Mouse (Mus musculus) neural tube, embryonic 13.5 days (tissue): ENCODE measurements around the gene Fam189a1. TPM values are rescaled to one million over a fixed set of nuclear protein-coding genes. Genes with fewer than 3 reads are reported as not detected.

Source experiments
- ATAC-seq: fragments of 200-750 bp; cut with Nextera tagmentation; 2 replicates; pipeline ENCODE4 v1.8.0; 2017; ENCODE audit warnings: low read depth, mild to moderate bottlenecking, moderate TSS enrichment, moderate library complexity
- H3K27ac ChIP-seq: fragments of 300-500 bp; sonication (generic); replicated peaks from 2 replicates; pipeline ENCODE4 v1.5.1; 2015; ENCODE audit warnings: moderate library complexity, mild to moderate bottlenecking, inconsistent platforms
- H3K27me3 ChIP-seq: fragments of 300-500 bp; sonication (generic); 2 replicates; pipeline ENCODE4 v1.6.1; 2015; ENCODE audit warnings: mild to moderate bottlenecking, inconsistent platforms
- H3K36me3 ChIP-seq: fragments of 300-500 bp; sonication (generic); 2 replicates; pipeline ENCODE4 v1.6.1; 2015; ENCODE audit warnings: mild to moderate bottlenecking, inconsistent platforms
- H3K4me1 ChIP-seq: fragments of 300-500 bp; sonication (generic); replicated peaks from 2 replicates; pipeline ENCODE4 v1.6.1; 2015; ENCODE audit warnings: inconsistent platforms
- H3K4me2 ChIP-seq: fragments of 300-500 bp; sonication (generic); 2 replicates; pipeline ENCODE4 v1.6.1; 2015; ENCODE audit warnings: inconsistent platforms, mild to moderate bottlenecking, moderate library complexity
- H3K4me3 ChIP-seq: fragments of 300-500 bp; sonication (generic); 2 replicates; pipeline ENCODE4 v1.5.1; 2015; ENCODE audit warnings: mild to moderate bottlenecking, inconsistent platforms
- H3K9ac ChIP-seq: fragments of 300-500 bp; sonication (generic); 2 replicates; pipeline ENCODE4 v1.6.1; 2015; ENCODE audit warnings: moderate library complexity, mild to moderate bottlenecking, inconsistent platforms
- H3K9me3 ChIP-seq: fragments of 300-500 bp; sonication (generic); 2 replicates; pipeline ENCODE4 v1.6.1; 2016; ENCODE audit warnings: inconsistent platforms
- WGBS: fragments of 180-500 bp; shearing (Covaris S2); methylation state at CpG from one replicate; pipeline ENCODE4 v1.1.7; 2015; 5-methylcytosine and 5-hydroxymethylcytosine counted together
- polyA plus RNA-seq: library from polyadenylated mRNA; unstranded; fragments of >200 nt; fragmentation: Nextera tagmentation; extraction: Ambion mirVana; gene quantifications from 2 replicates; pipeline ENCODE4 v1.2.1, GENCODE M21; 2015

Gene Fam189a1
- polyA plus RNA-seq, 1 experiment from 2014 or later, result 10.8 TPM

DNA sequence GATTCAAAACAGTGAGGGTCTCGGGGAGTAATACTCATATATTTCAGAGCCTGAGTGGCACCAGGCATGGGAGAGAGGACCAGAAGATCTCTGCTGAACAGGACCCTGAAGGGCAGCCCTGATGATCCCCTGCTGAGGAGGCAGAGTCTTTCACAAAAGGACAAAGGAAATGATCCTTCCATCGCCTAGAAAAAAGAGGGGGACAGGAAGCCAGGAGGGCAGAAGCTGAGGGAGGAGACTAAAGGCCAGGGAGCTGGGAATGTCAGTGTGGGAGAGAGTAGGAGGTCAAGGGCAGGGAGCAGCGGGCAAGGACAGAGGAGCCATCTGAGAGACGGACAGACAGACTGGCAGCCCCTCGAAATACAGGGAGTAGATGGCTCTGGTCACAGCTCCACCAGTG, 91.7 kb downstream of the Fam189a1 start:
- H3K4me3 ChIP-seq, result no peak overlapping the region
- no peaks in the 10 kb centered on the region for H3K9me3 ChIP-seq
- no peaks in the 10 kb centered on the region for H3K27me3 ChIP-seq
- no peak overlapping the region for H3K9ac ChIP-seq
- H3K4me2 ChIP-seq, result no peak overlapping the region
- no peak overlapping the region for H3K27ac ChIP-seq
- no peak for ATAC-seq
- no peaks in the 10 kb centered on the region for H3K36me3 ChIP-seq
- H3K4me1 ChIP-seq, result peaks cover 12% of the 10 kb centered on the region
- WGBS, result 21% methylated on average over 5 of the region's 5 CpGs

DNA sequence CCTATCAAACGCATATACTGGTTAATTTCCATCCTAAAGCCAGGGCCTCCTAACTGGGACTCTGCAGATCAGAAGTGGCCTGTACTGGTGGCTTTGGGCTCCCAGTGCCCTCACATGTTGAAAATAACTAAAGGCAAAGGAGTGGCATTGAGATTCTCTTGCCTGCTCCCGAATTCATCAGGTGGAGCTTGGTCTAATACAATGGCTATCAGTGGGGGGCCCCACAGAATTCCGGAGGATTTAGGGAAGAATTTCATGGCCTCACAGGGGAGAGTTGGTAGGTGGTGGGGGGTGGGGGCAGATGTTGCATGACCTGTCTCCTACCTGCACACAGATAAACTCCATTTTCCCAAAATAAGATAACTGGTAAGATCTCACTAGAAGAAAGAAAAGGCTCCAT, 92.3 kb downstream of the Fam189a1 start:
- Histone ChIP-seq H3K4me2 (no peak overlapping the region), H3K4me1 (peaks cover 12% of the 10 kb centered on the region), H3K27me3 (no peaks in the 10 kb centered on the region), H3K36me3 (no peaks in the 10 kb centered on the region), H3K27ac (no peak overlapping the region), H3K4me3 (no peak overlapping the region), H3K9me3 (no peaks in the 10 kb centered on the region), H3K9ac (no peak overlapping the region)
- ATAC-seq, result no peak
- 11% methylated on average over 3 of the region's 3 CpGs for WGBS

DNA sequence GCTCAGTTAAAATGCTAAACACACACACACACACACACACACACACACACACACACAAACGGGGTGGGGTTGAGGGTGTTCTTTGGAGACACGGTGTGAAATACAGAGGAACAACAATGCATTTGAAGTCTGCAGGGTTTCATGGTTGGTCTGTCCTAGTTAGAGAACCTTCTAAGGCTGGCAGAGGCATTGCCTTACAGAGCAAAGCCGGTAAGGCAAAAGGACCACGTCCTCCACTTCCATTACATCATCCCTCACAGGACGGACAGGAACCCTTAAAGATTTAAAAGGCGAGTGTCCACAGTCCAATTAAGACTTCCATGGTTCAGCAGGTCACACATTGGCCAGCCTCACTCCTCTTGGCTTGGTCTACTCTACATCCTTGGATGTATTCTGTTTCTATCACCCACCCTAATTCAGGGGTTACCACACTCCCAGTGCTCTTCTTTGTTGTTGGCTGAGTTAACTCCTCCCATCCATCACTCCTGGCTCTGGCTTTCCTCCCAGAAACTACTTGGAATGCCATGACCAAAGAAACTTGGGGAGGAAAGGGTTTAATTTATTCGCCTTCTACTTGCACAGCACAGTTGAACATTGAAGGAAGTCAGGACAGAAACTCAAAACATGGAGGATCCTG, 96.1 kb downstream of the Fam189a1 start:
- Histone ChIP-seq H3K4me2 (no peak overlapping the region), H3K9me3 (no peaks in the 10 kb centered on the region), H3K36me3 (no peaks in the 10 kb centered on the region), H3K9ac (no peak overlapping the region), H3K27me3 (no peaks in the 10 kb centered on the region), H3K27ac (no peak overlapping the region), H3K4me1 (peaks cover 11% of the 10 kb centered on the region), H3K4me3 (no peak overlapping the region)
- 74% methylated on average over 7 of the region's 7 CpGs for WGBS
- peak; percentile 78 for ATAC-seq

DNA sequence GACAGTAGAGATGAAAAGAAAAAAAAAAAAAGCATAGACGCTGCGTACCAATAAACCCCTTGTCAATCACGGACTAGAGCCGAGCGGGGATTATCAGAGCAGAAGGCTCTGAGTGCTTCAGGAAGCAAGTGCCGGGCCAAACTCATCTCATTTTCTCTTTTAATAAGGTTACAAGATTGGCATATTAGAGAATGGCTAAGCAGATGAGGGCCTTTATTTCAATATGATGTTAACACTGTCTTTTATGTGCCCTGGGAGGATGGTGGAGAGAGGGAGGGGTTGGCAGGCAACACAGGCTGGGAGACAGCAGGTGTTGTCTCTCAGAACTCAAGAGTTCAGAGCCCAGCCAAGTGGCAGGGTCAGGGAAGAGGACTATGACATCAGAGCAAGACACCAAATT, 99.5 kb downstream of the Fam189a1 start:
- no peak overlapping the region for H3K9ac ChIP-seq
- WGBS, result 76% methylated on average over 6 of the region's 6 CpGs
- 0 out of 2 replicates have a peak, but pooled peaks cover 4% of the 10 kb centered on the region for H3K4me1 ChIP-seq
- H3K27ac ChIP-seq, result no peak overlapping the region
- H3K36me3 ChIP-seq, result no peaks in the 10 kb centered on the region
- H3K4me2 ChIP-seq, result no peak overlapping the region
- H3K4me3 ChIP-seq, result no peak overlapping the region
- no peak for ATAC-seq
- H3K9me3 ChIP-seq, result no peaks in the 10 kb centered on the region
- no peaks in the 10 kb centered on the region for H3K27me3 ChIP-seq

DNA sequence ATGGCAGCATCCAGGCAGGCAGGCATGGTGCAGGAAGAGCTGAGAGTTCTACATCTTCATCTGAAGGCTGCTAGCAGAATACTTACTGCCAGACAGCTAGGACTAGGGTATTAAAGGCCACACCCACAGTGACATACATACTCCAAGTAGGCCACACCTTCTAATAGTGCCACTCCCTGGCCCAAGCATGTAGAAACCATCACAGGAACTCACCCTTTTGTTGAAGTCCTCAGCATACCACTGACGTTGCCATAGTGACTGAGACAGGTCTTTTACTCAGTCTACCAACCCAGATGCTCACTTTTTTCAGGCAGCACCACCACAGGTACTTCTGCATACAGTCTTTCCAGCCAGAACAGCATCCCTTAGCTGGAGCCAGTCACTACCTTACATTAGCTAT, 104.4 kb downstream of the Fam189a1 start:
- Histone ChIP-seq H3K36me3 (no peaks in the 10 kb centered on the region), H3K4me3 (no peak overlapping the region), H3K9me3 (no peaks in the 10 kb centered on the region), H3K27me3 (no peaks in the 10 kb centered on the region), H3K27ac (no peak overlapping the region), H3K4me2 (no peak overlapping the region), H3K4me1 (peaks cover 30% of the 10 kb centered on the region), H3K9ac (no peak overlapping the region)
- ATAC-seq, result no peak
- 76% methylated on average over 1 of the region's 1 CpGs for WGBS

DNA sequence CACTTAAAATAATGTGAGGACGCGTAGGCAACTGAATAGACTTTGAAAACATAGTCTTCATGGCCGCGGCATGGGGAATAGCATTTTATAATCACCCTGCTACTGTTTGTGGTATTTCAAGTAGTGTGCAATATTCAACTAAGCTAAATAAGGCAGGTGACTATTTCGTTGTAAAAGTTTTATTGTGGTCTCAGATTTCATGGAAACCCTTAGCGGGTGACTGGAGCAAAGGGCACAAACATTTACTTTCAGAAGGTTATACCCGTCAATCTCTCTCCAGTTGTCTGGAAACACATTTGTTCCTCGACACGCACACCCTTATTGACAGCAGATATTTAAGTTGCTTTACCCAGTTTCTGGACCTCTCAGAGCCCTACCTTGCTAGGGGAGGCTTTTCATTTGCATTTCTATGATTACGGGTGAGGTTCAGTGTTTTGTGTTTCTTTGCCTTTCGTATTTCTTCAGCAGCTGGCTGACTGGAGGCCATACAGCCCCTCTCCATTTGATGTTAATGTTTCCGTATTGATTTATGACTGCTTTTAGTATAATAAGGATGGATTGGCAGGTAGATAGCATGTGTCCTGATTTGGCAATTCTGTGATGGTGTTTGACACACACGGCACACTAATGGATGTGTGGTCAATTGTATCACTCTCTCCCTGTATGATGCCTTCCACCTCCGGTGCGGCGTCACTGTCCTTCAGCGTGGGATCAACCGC, 107.0 kb downstream of the Fam189a1 start:
- WGBS, result 76% methylated on average over 18 of the region's 18 CpGs
- Histone ChIP-seq H3K27ac (0 out of 2 replicates have a peak overlapping the region, but pooled peaks have one; percentile 14), H3K4me3 (no peak overlapping the region), H3K27me3 (no peaks in the 10 kb centered on the region), H3K36me3 (no peaks in the 10 kb centered on the region), H3K9me3 (no peaks in the 10 kb centered on the region), H3K9ac (no peak overlapping the region), H3K4me2 (no peak overlapping the region), H3K4me1 (peaks cover 43% of the 10 kb centered on the region)
- no peak for ATAC-seq

DNA sequence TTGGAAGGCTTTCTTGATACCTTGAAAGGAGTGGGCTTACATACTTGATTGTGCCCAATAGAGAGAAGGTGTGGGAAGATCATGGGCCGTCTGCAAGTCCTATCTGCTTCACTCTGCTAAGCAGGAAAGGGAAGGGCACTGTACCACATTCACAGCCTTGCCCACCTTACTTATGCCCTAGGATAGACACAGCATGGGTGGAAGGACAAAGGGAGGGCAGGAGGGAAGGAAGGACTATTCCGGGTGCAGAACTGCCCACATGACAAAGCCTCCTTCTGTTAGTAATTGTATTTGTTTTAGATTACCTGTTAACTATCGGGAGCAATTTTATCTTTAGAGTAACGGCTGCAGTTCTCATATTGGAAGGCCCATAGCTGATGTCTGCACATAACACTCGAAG, 108.7 kb downstream of the Fam189a1 start:
- ATAC-seq, result no peak
- Histone ChIP-seq H3K9me3 (no peaks in the 10 kb centered on the region), H3K36me3 (no peaks in the 10 kb centered on the region), H3K9ac (no peak overlapping the region), H3K4me2 (no peak overlapping the region), H3K4me1 (peaks cover 50% of the 10 kb centered on the region), H3K4me3 (no peak overlapping the region), H3K27me3 (no peaks in the 10 kb centered on the region), H3K27ac (no peak overlapping the region; the same call in 1 of the 2 replicates)
- WGBS, result 74% methylated on average over 5 of the region's 5 CpGs

DNA sequence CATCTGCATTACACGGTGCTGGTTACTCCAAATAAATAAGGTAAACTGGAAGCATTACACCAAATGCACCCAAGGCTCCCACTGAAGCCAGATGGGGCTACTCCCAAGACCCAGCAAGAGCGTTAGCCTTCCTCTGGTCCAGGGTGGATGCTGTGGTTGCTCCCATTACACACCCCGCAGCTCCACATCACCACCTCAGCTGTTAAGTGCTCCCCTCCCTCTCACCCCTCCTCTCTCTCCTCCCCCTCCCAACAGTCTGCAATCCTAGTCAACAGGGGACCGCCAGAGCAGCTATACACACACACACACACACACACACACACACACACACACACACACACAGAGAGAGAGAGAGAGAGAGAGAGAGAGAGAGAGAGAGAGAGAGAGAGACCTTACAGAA, 109.7 kb downstream of the Fam189a1 start:
- Histone ChIP-seq H3K27me3 (no peaks in the 10 kb centered on the region), H3K9ac (no peak overlapping the region), H3K9me3 (no peaks in the 10 kb centered on the region), H3K27ac (no peak overlapping the region), H3K4me1 (peaks cover 50% of the 10 kb centered on the region), H3K4me2 (no peak overlapping the region), H3K4me3 (no peak overlapping the region), H3K36me3 (no peaks in the 10 kb centered on the region)
- ATAC-seq, result peak; percentile 55
- WGBS, result 30% methylated on average over 4 of the region's 4 CpGs

DNA sequence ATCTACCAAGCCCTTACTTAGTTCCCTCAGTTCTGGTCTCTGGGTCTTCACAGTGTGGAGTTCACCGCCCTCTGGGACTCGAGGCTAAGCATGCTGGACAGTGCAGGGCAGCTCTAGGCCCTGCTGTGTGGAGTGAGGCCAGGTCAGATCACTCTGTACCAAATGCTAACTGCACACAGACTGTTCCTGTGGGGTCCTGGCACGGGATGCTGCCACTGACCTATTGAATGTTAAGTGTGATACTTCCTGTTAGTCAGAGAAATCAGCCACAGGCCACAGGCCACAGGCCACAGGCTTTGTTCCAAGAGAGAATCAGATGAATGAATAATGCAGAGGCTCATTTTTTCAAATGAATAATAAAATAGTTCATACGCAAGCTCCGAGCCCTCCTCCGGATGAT, 112.1 kb downstream of the Fam189a1 start:
- Histone ChIP-seq H3K4me2 (no peak overlapping the region), H3K27me3 (no peaks in the 10 kb centered on the region), H3K27ac (no peak overlapping the region), H3K36me3 (no peaks in the 10 kb centered on the region), H3K4me1 (peaks cover 43% of the 10 kb centered on the region), H3K9me3 (no peaks in the 10 kb centered on the region), H3K4me3 (no peak overlapping the region), H3K9ac (no peak overlapping the region)
- ATAC-seq, result no peak
- 63% methylated on average over 6 of the region's 6 CpGs for WGBS

DNA sequence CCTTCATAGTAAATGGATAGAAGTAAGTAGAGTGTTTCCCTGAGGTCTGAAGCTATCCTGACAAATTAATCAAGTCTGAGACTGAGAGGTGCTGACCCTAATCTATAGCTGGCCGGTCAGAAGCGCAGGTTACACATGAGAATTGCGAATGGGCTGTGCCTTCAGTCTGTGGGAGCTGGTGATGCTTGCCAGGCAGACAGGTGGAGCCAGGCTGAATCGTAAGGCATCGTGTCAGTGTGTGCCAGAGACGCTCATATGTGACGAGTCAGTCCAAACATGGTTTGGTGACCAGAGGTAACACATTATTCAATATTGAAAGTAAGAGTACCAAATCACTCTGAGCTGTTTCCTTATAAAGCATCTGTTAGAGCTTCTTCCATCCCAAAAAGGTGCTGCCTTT, 115.3 kb downstream of the Fam189a1 start:
- peaks cover 16% of the 10 kb centered on the region for H3K4me1 ChIP-seq
- ATAC-seq, result no peak
- no peak overlapping the region for H3K4me2 ChIP-seq
- H3K27ac ChIP-seq, result no peak overlapping the region
- H3K27me3 ChIP-seq, result no peaks in the 10 kb centered on the region
- no peak overlapping the region for H3K4me3 ChIP-seq
- no peaks in the 10 kb centered on the region for H3K36me3 ChIP-seq
- H3K9me3 ChIP-seq, result no peaks in the 10 kb centered on the region
- WGBS, result 91% methylated on average over 7 of the region's 7 CpGs
- H3K9ac ChIP-seq, result no peak overlapping the region

DNA sequence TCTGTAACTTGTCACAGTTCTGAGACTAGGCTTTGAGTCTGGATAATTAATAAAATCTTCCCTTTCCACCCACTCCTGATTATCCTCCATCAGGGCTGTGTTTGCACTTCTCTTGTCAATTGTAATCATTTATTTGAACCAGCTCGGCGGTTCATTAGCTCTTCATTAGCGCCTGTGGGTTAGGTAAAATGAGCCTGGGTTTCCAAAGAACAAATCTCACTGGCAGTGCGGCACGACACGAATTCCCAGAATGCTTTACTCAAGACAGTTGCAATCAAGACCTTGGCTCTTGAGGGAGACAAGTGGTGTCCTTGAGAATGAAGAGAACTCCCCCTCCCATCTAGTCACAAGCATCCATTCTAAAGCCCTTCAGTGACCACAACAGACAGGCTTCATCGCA, 124.6 kb downstream of the Fam189a1 start:
- no peaks in the 10 kb centered on the region for H3K36me3 ChIP-seq
- H3K9ac ChIP-seq, result no peak overlapping the region
- no peak overlapping the region for H3K4me2 ChIP-seq
- WGBS, result 82% methylated on average over 7 of the region's 7 CpGs
- no peaks in the 10 kb centered on the region for H3K27me3 ChIP-seq
- H3K9me3 ChIP-seq, result no peaks in the 10 kb centered on the region
- no peak overlapping the region for H3K4me3 ChIP-seq
- ATAC-seq, result no peak
- peaks cover 10% of the 10 kb centered on the region; the same call in 1 of the 2 replicates for H3K4me1 ChIP-seq
- no peak overlapping the region for H3K27ac ChIP-seq

DNA sequence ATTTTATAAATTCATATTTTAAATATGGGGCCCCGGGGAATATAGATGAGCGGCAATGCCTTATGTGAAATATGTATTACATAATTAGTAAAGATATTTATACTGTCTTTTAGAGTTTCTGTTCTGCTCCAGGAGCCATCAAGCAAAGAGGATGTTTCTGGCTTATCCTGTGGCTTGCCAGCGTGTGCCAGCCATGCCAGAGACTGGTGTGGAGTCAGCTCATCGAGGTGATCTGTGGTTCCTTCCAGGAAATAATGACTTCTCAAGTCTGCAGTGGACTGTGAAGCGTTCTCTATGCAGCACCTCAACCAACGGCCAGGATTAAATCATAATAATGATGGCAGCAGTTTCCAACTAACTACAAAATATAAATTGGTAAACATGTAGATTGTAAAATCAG, 125.2 kb downstream of the Fam189a1 start:
- H3K9me3 ChIP-seq, result no peaks in the 10 kb centered on the region
- H3K4me2 ChIP-seq, result no peak overlapping the region
- no peak for ATAC-seq
- 78% methylated on average over 6 of the region's 6 CpGs for WGBS
- peaks cover 10% of the 10 kb centered on the region; the same call in 1 of the 2 replicates for H3K4me1 ChIP-seq
- H3K27me3 ChIP-seq, result no peaks in the 10 kb centered on the region
- no peaks in the 10 kb centered on the region for H3K36me3 ChIP-seq
- H3K9ac ChIP-seq, result no peak overlapping the region
- no peak overlapping the region for H3K4me3 ChIP-seq
- no peak overlapping the region for H3K27ac ChIP-seq
